ENCODE assay signal across 8 mouse cellular contexts in genomic region chr3:75556695-75557291, GRCm38 (mm10). TPM values are rescaled to one million over a fixed set of nuclear protein-coding genes. Genes with fewer than 3 reads are reported as not detected.
DNase-seq lines count a peak whose midpoint lies in the region; ATAC-seq and TF ChIP-seq lines count a peak whose summit lies in the region.

Gene Pdcd10, minus strand, starts transcription at chr3:75556856.

- no peaks in the 10 kb centered on the region for H3K9me3 ChIP-seq in megakaryocyte, embryonic 14.5 days

- no peak for TF ChIP-seq CTCF in cortical plate, adult 2 months (IDR thresholded peaks at IDR 0.05; ENCODE audit: extremely low read depth, insufficient read depth, low read length)

- H3K27me3 ChIP-seq in megakaryocyte, embryonic 14.5 days (replicated peaks): no peaks in the 10 kb centered on the region

- H3K27ac ChIP-seq in cortical plate, adult 2 months (ENCODE audit: insufficient read depth, low read length): peak within 1 kb of the TSS; percentile 54

- peaks cover 10% of the 10 kb centered on the region for H3K36me3 ChIP-seq in megakaryocyte, embryonic 14.5 days (replicated peaks; ENCODE audit: low read length)

- TF ChIP-seq POLR2A in cortical plate, adult 2 months (IDR thresholded peaks at IDR 0.05; ENCODE audit: extremely low read depth, insufficient read depth, low read length): peak; percentile 73; the same call in 1 of the 2 replicates

- peak; percentile 99 for DNase-seq in gastrocnemius, adult 8-10 months (ENCODE audit: low spot score in 2 of 2)
- DNase-seq in hindlimb bud, embryonic 11.5 days (ENCODE audit: extremely low spot score, low read depth, low spot score): peak; percentile 100
- peak; percentile 96 to 100 for DNase-seq in left cerebral cortex, adult 8-10 months (ENCODE audit: low spot score in 2 of 2)
- peak; percentile 100 for DNase-seq in right cerebral cortex, postnatal 10 days (ENCODE audit: low spot score in 2 of 2)
- DNase-seq in urinary bladder, postnatal 25 days (ENCODE audit: low spot score): peak; percentile 98

- peaks cover 2% of the 10 kb centered on the region; the same call in 1 of the 2 replicates for H3K4me1 ChIP-seq in cortical plate, adult 2 months (ENCODE audit: control insufficient read depth, insufficient read depth, low read length)
- H3K4me1 ChIP-seq in megakaryocyte, embryonic 14.5 days: peaks cover 28% of the 10 kb centered on the region

- peak; percentile 82 for ATAC-seq in activated CD4-positive, CD25-positive, alpha-beta regulatory T cell, adult 4 months

- peak within 1 kb of the TSS; percentile 59 for H3K4me3 ChIP-seq in cortical plate, adult 2 months (ENCODE audit: insufficient read depth, low read length)
- H3K4me3 ChIP-seq in megakaryocyte, embryonic 14.5 days (replicated peaks): peak within 1 kb of the TSS; percentile 98

RNA-seq across cellular contexts. Expression of gene Pdcd10, which starts in this region (rescaled TPM):
- polyA plus RNA-seq in activated CD4-positive, CD25-positive, alpha-beta regulatory T cell, adult 4 months (2017; shearing (Covaris generic)): 100 to 1,000 TPM; 209 to 283 TPM
- polyA plus RNA-seq in cortical plate, adult 2 months (2012; rRNA removed): 38.8 and 43.3 TPM in 2 replicates
- 10 to 100 TPM; 12.4 to 15.2 (median 13.7) TPM for total RNA-seq in gastrocnemius, adult 8-10 months (2022)
- total RNA-seq in left cerebral cortex, adult 8-10 months (2022): 10 to 100 TPM; 55.0 to 70.1 (median 56.8) TPM
- polyA plus RNA-seq in megakaryocyte, embryonic 14.5 days (2012; ENCODE audit: insufficient read depth, low replicate concordance): 11.4 TPM in 1 of 2 replicates, not detected in the other

Comparison
In these comparisons a context has a peak if more than half of its experiments do, and no peak if none do; other contexts are left out.
1. Peak in every context shown above with its lines: DNase-seq, ATAC-seq, H3K4me3 ChIP-seq and H3K27ac ChIP-seq.